Mouse (Mus musculus) cerebellum, postnatal 25 days (tissue): ENCODE measurements around the gene Dlgap1.

Experiments
- DNase-seq, 2 experiments: peaks; one replicate each; pipeline ENCODE4 v3.0.0; 2021; ENCODE audit warnings: mixed read lengths in 2 of 2

Dlgap1 gene

GRCm38 (mm10) chr17:70738168-70738854, 769.4 kb downstream of the Dlgap1 start:
- peak; percentile 53 to 76 for DNase-seq

DNA sequence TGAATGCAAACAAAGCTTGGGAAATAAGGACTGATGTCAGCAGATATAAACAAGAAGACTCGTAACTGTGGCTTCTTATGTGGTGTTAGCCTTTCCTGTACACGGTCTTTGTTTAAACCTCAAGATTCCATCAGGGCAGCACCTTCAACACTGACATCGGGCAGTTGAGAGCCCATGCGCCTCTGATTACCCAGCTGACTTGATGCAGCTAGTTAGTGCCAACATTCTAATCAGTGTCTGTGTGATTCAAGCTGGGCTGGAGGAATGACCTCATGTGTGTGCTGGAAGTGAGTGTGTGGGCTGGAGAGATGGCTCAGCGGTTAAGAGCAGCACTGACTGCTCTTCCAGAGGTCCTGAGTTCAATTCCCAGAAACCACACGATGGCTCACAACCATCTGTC, 770.5 kb downstream of the Dlgap1 start:
- DNase-seq, result no peak

- no peak for DNase-seq
These were observed 772.8 kb downstream of the Dlgap1 start for GRCm38 (mm10) chr17:70741696-70742095.

GRCm38 (mm10) chr17:70744570-70745153, 775.8 kb downstream of the Dlgap1 start:
- DNase-seq, result no peak

GRCm38 (mm10) chr17:70745385-70745784, 776.5 kb downstream of the Dlgap1 start:
- no peak for DNase-seq

- no peak for DNase-seq
These were observed 777.7 kb downstream of the Dlgap1 start for GRCm38 (mm10) chr17:70746379-70747079.

GRCm38 (mm10) chr17:70747731-70748475, 779.0 kb downstream of the Dlgap1 start:
- DNase-seq, result no peak

GRCm38 (mm10) chr17:70748476-70748830, 779.6 kb downstream of the Dlgap1 start:
- DNase-seq, result no peak

- no peak for DNase-seq
These were observed 780.2 kb downstream of the Dlgap1 start for GRCm38 (mm10) chr17:70748964-70749650.

DNA sequence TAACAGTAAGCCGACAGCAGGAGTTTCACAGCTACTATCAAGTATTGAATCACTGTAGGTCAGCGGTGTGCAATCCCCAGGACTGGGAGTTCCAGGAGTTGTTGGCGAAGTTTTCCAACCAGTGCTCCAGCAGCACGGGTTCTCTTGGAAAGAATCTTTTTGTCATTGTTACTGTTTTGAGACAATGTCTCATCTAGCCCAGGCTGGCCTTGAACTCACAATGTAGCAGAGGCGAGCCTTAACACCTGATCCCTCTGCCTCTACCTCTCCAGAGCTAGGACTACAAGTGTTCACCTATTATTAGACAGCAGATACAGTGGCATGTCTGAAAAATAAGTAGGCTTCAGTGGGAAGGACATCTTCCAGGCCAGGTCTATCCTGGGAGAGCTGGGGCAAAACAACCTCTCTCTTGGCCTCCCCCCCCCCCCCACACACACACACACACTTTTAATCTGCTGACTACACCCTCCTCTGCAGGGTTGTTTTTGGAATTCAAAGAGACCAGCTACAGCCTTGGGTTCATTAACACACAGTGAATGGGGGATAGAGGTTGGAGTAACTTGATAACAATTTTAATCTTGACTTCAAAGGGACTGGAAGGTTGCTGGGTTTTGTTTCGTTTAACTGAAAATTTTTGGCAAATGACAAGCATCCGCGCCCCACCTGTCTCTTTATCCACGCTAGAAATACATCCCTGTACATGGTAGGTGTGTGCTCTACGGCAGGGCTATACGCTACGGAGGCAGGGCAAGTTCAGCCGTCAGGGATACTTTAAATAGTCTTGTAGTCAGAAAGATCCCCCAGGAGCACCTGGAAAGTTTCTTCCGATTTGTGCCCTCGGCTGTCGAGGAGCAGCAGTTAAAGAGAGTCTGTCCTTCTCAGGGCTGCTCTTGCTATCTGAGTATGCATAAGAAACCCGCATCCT, 781.6 kb downstream of the Dlgap1 start:
- no peak for DNase-seq

GRCm38 (mm10) chr17:70751161-70751651, 782.3 kb downstream of the Dlgap1 start:
- no peak for DNase-seq

DNA sequence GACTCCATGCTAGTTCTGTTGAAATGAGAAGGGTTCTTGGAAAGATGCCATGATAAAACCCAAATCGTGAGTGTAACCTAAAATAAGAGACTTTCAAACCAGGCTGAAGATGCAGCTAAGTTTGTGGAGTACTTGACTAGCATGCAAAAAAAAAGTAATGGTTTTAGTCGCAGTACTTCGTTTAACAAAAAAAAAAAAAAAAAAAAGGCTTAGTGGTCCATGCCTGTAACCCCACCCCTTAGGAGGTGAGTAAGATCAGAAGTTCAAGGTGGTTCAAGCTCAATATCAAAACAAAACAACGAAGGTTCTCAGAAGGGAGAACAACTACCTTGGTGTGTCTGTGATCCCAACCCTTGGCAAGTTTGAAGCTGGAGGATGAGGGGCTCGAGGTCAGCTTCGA, 782.8 kb downstream of the Dlgap1 start:
- no peak for DNase-seq

- peak in 1 of 2 experiments; percentile 36 for DNase-seq
These were observed 784.7 kb downstream of the Dlgap1 start for GRCm38 (mm10) chr17:70753444-70754032.

- DNase-seq, result no peak
These were observed 785.2 kb downstream of the Dlgap1 start for GRCm38 (mm10) chr17:70754041-70754440.

DNA sequence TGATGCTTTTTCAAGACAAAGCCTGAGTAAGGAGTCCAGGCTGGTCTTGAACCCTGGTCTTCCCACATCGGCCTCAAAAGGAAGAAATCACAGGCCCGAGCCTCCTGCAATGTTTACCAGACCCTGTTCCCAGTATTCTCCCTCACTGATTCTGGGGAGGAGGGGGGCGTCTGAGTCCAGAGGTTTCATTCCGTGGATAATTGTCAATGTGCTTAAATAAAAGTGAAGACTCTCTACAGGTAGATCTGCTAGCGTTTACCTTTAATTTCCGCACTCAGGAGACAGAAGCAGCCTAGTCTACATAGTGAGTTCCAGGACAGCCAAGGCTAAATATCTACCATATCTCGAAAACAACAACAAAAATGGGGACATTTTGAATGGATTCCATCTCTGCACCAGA, 785.8 kb downstream of the Dlgap1 start:
- DNase-seq, result no peak

- peak; percentile 81 to 89 for DNase-seq
These were observed 786.3 kb downstream of the Dlgap1 start for GRCm38 (mm10) chr17:70755039-70755668.

- no peak for DNase-seq
These were observed 786.9 kb downstream of the Dlgap1 start for GRCm38 (mm10) chr17:70755669-70756263.

GRCm38 (mm10) chr17:70762001-70762400, 793.1 kb downstream of the Dlgap1 start:
- DNase-seq, result no peak

DNA sequence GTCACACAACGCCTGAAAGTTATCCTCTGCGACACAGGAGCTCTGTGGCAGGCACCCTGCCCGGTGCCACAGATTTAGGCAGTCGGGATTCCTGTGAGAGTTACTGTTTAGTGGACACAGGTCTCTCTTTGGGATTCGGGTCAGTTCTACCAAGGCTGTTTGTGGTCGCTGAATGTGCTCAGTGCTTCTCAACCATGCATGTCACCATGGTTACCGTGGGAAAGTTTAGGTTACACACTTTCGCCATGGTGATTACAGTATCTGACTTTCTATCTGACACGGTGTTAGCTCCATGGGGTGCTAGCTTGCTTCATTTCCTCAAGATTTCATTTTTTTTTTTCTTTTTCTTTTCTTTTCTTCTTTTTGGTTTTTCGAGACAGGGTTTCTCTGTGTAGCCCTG, 793.8 kb downstream of the Dlgap1 start:
- no peak for DNase-seq

DNA sequence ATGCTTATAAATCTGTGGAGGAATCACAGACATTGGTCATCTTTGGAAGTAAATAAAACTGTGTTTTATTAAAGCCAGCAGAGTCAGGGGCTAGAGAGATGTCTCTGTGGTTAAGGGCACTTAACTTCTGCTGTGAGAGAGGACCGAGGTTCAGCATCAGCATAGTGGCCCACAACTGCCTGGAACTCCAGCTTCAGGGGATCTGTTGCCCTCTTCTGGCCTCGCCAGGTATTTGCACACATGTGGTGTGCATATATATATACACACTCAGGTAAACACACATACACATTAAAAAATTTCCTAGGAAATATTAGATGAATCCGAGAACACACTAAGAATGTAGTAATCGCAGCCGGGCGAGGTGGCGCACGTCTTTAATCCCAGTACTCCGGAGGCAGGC, 796.5 kb downstream of the Dlgap1 start:
- DNase-seq, result no peak
